Mouse (Mus musculus): ENCODE data around the gene Olfr780. TPM values are rescaled to one million over a fixed set of nuclear protein-coding genes. Genes with fewer than 3 reads are reported as not detected.
"Not testable (repeated sequence)": the region's sequence is repeated elsewhere in the genome, so short reads cannot be mapped to it uniquely, and the experiment has no call there.

The Olfr780 gene
- polyA plus RNA-seq (2012; ENCODE audit: insufficient read depth, insufficient read length, missing spikeins): not detected in 2 replicates

DNA sequence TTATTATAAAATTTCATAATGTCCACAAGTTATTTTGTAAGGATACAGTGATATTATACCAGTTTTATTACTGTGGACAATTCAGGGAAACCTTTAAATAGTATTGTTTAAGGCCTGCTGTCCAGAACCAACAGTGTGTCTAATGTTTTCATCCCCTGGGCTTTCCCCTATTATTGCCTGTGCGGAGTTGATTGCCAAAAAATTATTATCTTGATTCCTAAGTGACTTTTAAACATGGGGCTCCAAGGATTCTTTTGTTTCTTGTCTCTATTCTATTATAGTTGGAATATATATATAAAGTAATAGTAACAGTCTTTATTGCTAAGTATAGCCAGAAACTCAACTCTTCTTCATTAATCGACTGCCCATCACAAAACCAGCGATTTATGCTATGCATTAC is at the start of gene Olfr780:
Gene Olfr780 (plus strand): TSS at position 301 of the 400 bp plus-strand sequence.
- H3K4me1 ChIP-seq (ENCODE audit: control insufficient read depth, insufficient read depth, insufficient read length, low read length): no peaks in the 10 kb centered on the region
- no peak within 1 kb of the TSS for H3K27ac ChIP-seq (replicated peaks; ENCODE audit: low read depth, low read length)
- no peak within 1 kb of the TSS for H3K4me3 ChIP-seq (ENCODE audit: insufficient read depth, low read depth, low read length)

DNA sequence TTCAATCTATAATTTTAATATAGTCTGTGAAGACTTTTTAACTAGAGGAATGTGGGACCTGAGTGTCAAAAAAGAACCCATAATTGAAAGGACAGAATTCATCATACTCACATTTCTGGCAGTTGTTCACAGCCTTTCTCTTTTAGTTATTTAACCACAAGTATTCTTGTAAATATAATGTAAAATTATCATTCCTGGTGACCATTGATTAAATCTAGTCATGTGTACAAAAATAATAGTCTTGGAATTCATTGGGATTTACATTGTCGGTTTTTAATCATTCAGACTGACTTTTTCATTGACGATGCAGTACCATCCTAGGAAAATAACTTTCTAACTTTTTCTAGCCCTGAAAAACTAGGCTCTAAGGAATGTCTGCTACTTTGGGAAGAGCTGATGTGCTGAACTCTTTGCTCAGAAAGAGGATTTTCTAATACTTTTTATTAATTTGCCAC is 46.8 kb upstream of the Olfr780 start, which contains the start of gene Olfr777:
Gene Olfr777 (minus strand): TSS at position 405 of the 455 bp plus-strand sequence.
- no peak within 1 kb of the TSS for H3K27ac ChIP-seq (replicated peaks; ENCODE audit: low read depth, low read length)
- no peaks in the 10 kb centered on the region for H3K4me1 ChIP-seq (ENCODE audit: control insufficient read depth, insufficient read depth, insufficient read length, low read length)

DNA sequence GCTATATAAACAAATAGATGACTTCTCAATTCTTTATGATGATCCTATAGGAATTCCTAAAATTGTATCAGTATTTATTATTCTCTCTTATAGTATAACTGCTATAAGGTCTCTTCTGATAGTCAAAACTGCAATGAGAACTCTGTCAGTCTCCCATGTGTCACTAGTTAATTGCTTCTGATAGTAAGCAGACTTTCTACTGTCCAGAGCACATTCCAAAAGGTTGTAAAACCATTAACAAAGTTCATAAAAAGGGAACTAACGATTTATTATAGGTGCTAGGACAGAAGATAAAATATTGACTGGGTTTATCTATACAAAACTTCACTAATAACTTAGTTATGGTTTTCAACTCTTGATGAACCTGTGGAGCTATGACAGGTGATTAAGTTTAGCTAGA is 4.9 kb upstream of the Olfr780 start:
- H3K4me1 ChIP-seq (ENCODE audit: control insufficient read depth, insufficient read depth, insufficient read length, low read length); H3K4me3 ChIP-seq (ENCODE audit: insufficient read depth, low read depth, low read length); H3K27ac ChIP-seq (replicated peaks; ENCODE audit: low read depth, low read length): not testable (repeated sequence)

More for the DNA sequence above, 46.8 kb upstream of the Olfr780 start, which contains the start of gene Olfr777:
- H3K4me3 ChIP-seq (ENCODE audit: insufficient read depth, low read depth, low read length): no peak within 1 kb of the TSS

DNA sequence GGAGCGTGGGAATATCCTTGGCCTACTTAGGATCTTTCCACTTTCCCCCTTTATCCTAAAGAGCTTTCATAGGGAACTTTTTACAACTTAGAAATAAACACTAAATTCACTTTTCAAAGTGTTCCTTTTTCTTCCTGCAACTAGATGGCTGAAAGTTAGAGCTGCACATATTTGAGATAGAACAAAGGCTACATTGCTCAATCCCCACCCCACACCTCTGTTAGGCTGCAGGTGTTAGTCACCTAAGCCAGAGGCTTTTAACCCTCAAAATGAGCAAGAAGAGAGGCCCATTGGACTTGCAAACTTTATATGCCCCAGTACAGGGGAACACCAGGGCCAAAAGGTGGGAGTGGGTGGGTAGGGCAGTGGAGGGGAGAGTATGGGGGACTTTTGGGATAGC is 4.4 kb upstream of the Olfr780 start:
- not testable (repeated sequence) for H3K4me1 ChIP-seq (ENCODE audit: control insufficient read depth, insufficient read depth, insufficient read length, low read length); H3K4me3 ChIP-seq (ENCODE audit: insufficient read depth, low read depth, low read length); H3K27ac ChIP-seq (replicated peaks; ENCODE audit: low read depth, low read length)

DNA sequence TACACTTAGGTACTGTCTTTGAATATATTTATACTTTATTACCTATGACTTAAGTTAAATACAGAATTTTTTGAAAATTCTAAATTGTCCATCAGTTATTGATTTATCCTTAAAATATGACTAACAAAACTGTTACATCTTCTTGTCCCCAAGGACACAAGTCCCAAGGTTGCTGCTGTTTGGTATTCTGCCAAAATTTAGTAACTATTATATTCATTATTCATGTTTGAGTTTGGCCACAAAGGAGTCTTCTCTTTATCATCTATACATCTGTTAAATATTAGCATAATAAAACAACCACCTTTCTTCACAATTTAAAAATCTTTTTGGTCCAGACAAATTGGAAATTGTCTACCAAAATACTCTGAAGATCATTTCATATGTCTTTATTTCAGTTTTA is 10.6 kb downstream of the Olfr780 start, which contains the start of gene Olfr781:
Gene Olfr781 (plus strand): TSS at position 301 of the 400 bp plus-strand sequence.
- Histone ChIP-seq H3K27ac (replicated peaks; ENCODE audit: low read depth, low read length) (no peak within 1 kb of the TSS), H3K4me1 (ENCODE audit: control insufficient read depth, insufficient read depth, insufficient read length, low read length) (no peaks in the 10 kb centered on the region), H3K4me3 (ENCODE audit: insufficient read depth, low read depth, low read length) (no peak within 1 kb of the TSS)

DNA sequence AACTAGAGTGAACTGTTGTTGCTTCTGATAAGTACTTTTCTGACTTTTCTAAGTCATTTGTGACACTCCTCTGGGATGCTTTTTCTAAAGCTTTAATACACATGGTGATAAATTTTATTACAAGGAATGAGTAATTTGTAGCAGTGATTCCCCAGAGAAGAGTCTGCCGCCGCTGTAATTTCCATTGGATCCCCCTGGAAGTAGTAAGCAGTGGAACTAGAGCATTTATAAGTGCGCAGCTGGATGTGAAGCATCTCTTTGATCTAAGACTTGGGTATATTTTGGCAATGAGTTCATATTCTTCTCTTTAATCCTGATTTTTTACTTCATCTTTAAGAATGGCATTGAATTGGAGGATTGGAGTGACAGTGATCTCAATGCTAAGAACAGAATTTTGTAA is 30.6 kb downstream of the Olfr780 start, which contains the start of gene Olfr782:
Gene Olfr782 (plus strand): TSS at position 301 of the 400 bp plus-strand sequence.
- no peak within 1 kb of the TSS for H3K4me3 ChIP-seq (ENCODE audit: insufficient read depth, low read depth, low read length)
- no peaks in the 10 kb centered on the region for H3K4me1 ChIP-seq (ENCODE audit: control insufficient read depth, insufficient read depth, insufficient read length, low read length)
- no peak within 1 kb of the TSS for H3K27ac ChIP-seq (replicated peaks; ENCODE audit: low read depth, low read length)

- not testable (repeated sequence) for H3K27ac ChIP-seq (replicated peaks; ENCODE audit: low read depth, low read length); H3K4me1 ChIP-seq (ENCODE audit: control insufficient read depth, insufficient read depth, insufficient read length, low read length); H3K4me3 ChIP-seq (ENCODE audit: insufficient read depth, low read depth, low read length)
Observed at GRCm38 (mm10) chr10:129352475-129352874, 34.6 kb downstream of the Olfr780 start.

- not testable (repeated sequence) for H3K4me3 ChIP-seq (ENCODE audit: insufficient read depth, low read depth, low read length); H3K4me1 ChIP-seq (ENCODE audit: control insufficient read depth, insufficient read depth, insufficient read length, low read length); H3K27ac ChIP-seq (replicated peaks; ENCODE audit: low read depth, low read length)
Observed at GRCm38 (mm10) chr10:129356496-129356895, 38.6 kb downstream of the Olfr780 start.

DNA sequence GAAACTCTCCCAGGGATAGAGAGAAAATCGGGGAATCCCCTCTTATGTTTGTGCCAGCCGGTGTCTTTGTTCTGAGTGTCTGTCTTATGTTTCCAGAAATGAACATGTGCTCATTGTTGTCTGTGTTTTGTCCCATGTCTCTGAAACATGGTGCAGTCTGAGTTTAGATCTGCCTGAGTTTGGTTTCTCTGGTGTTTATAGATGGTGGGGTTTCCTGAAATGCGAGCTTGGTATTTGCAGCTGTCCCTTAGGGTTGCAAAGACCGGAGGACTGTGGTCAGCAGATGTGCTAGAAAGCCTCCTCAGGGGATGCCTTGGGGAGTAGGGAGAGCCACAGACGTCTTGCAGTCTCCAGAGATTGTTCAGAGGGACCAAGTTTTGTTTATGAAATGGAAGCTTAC is 39.4 kb downstream of the Olfr780 start:
- no peak overlapping the region for H3K4me3 ChIP-seq (ENCODE audit: insufficient read depth, low read depth, low read length)
- H3K4me1 ChIP-seq (ENCODE audit: control insufficient read depth, insufficient read depth, insufficient read length, low read length): no peaks in the 10 kb centered on the region
- H3K27ac ChIP-seq (replicated peaks; ENCODE audit: low read depth, low read length): no peak overlapping the region

Other genes with a start within 250 kb of the Olfr780 start
- gene Olfr766-ps1, start 249.1 kb upstream of the Olfr780 start, polyA plus RNA-seq (2012; ENCODE audit: insufficient read depth, insufficient read length, missing spikeins): not detected in 2 replicates
- gene Olfr767, start 235.2 kb upstream of the Olfr780 start, polyA plus RNA-seq (2012; ENCODE audit: insufficient read depth, insufficient read length, missing spikeins): not detected in 2 replicates
- gene Olfr768, start 218.7 kb upstream of the Olfr780 start, polyA plus RNA-seq (2012; ENCODE audit: insufficient read depth, insufficient read length, missing spikeins): not detected in 2 replicates
- gene Olfr769, start 200.3 kb upstream of the Olfr780 start, polyA plus RNA-seq (2012; ENCODE audit: insufficient read depth, insufficient read length, missing spikeins): not detected in 2 replicates
- gene Olfr770, start 179.1 kb upstream of the Olfr780 start, polyA plus RNA-seq (2012; ENCODE audit: insufficient read depth, insufficient read length, missing spikeins): not detected in 2 replicates
- gene Olfr771, start 153.4 kb upstream of the Olfr780 start, polyA plus RNA-seq (2012; ENCODE audit: insufficient read depth, insufficient read length, missing spikeins): not detected in 2 replicates
- gene Olfr772, start 140.2 kb upstream of the Olfr780 start, polyA plus RNA-seq (2012; ENCODE audit: insufficient read depth, insufficient read length, missing spikeins): not detected in 2 replicates
- gene Olfr773, start 130.7 kb upstream of the Olfr780 start, polyA plus RNA-seq (2012; ENCODE audit: insufficient read depth, insufficient read length, missing spikeins): not detected in 2 replicates
- not detected in 2 replicates for gene Olfr774, start 81.9 kb upstream of the Olfr780 start, polyA plus RNA-seq (2012; ENCODE audit: insufficient read depth, insufficient read length, missing spikeins)
- not detected in 2 replicates for gene Olfr775, start 69.7 kb upstream of the Olfr780 start, polyA plus RNA-seq (2012; ENCODE audit: insufficient read depth, insufficient read length, missing spikeins)
- not detected in 2 replicates for gene Olfr776, start 59.0 kb upstream of the Olfr780 start, polyA plus RNA-seq (2012; ENCODE audit: insufficient read depth, insufficient read length, missing spikeins)
- gene Olfr777, start 46.6 kb upstream of the Olfr780 start, polyA plus RNA-seq (2012; ENCODE audit: insufficient read depth, insufficient read length, missing spikeins): not detected in 2 replicates
- gene Olfr781, start 10.7 kb downstream of the Olfr780 start, polyA plus RNA-seq (2012; ENCODE audit: insufficient read depth, insufficient read length, missing spikeins): not detected in 2 replicates
- gene Olfr782, start 30.7 kb downstream of the Olfr780 start, polyA plus RNA-seq (2012; ENCODE audit: insufficient read depth, insufficient read length, missing spikeins): not detected in 2 replicates
- gene Olfr784, start 66.0 kb downstream of the Olfr780 start, polyA plus RNA-seq (2012; ENCODE audit: insufficient read depth, insufficient read length, missing spikeins): not detected in 2 replicates
- gene Olfr785, start 87.3 kb downstream of the Olfr780 start, polyA plus RNA-seq (2012; ENCODE audit: insufficient read depth, insufficient read length, missing spikeins): not detected in 2 replicates
- gene Olfr786, start 109.2 kb downstream of the Olfr780 start, polyA plus RNA-seq (2012; ENCODE audit: insufficient read depth, insufficient read length, missing spikeins): not detected in 2 replicates
- gene Olfr787, start 143.7 kb downstream of the Olfr780 start, polyA plus RNA-seq (2012; ENCODE audit: insufficient read depth, insufficient read length, missing spikeins): not detected in 2 replicates
- gene Olfr788, start 152.9 kb downstream of the Olfr780 start, polyA plus RNA-seq (2012; ENCODE audit: insufficient read depth, insufficient read length, missing spikeins): not detected in 2 replicates
- gene Olfr789, start 166.6 kb downstream of the Olfr780 start, polyA plus RNA-seq (2012; ENCODE audit: insufficient read depth, insufficient read length, missing spikeins): not detected in 2 replicates
- gene Olfr790, start 180.4 kb downstream of the Olfr780 start, polyA plus RNA-seq (2012; ENCODE audit: insufficient read depth, insufficient read length, missing spikeins): not detected in 2 replicates
- not detected in 2 replicates for gene Olfr791, start 203.7 kb downstream of the Olfr780 start, polyA plus RNA-seq (2012; ENCODE audit: insufficient read depth, insufficient read length, missing spikeins)
- not detected in 2 replicates for gene Olfr792, start 221.0 kb downstream of the Olfr780 start, polyA plus RNA-seq (2012; ENCODE audit: insufficient read depth, insufficient read length, missing spikeins)
- not detected in 2 replicates for gene Olfr794, start 249.5 kb downstream of the Olfr780 start, polyA plus RNA-seq (2012; ENCODE audit: insufficient read depth, insufficient read length, missing spikeins)

Data from brown adipose tissue, adult 24 weeks (tissue).